Mouse (Mus musculus): Measurements from ENCODE around the gene Hoxa2. TPM values are rescaled to one million over a fixed set of nuclear protein-coding genes. Genes with fewer than 3 reads are reported as not detected.

The Hoxa2 gene
- total and polyA plus RNA-seq, 3 experiments, result 0.26 TPM; not detected in 2

- TF ChIP-seq CHD2 (IDR thresholded peaks at IDR 0.05; ENCODE audit: low read length) (no peak), MAZ (IDR thresholded peaks at IDR 0.05; ENCODE audit: low read depth, low read length) (no peak), JUN (IDR thresholded peaks at IDR 0.05; ENCODE audit: insufficient read depth, low read depth, low read length) (no peak), NRF1 (IDR thresholded peaks at IDR 0.05; ENCODE audit: low read depth, low read length) (0 out of 2 replicates have a peak, but pooled peaks have one; percentile 27), BHLHE40 (IDR thresholded peaks at IDR 0.05; ENCODE audit: low read depth, low read length) (0 out of 2 replicates have a peak, but pooled peaks have one; percentile 18), SMC3 (IDR thresholded peaks at IDR 0.05; ENCODE audit: low read depth, low read length) (peak; percentile 60), TBP (conservative IDR thresholded peaks at IDR 0.05; ENCODE audit: low read depth, low read length) (0 out of 2 replicates have a peak, but pooled peaks have one; percentile 27), ETS1 (conservative IDR thresholded peaks at IDR 0.05; ENCODE audit: low read depth, low read length) (no peak), POLR2A (IDR thresholded peaks at IDR 0.05; ENCODE audit: low read depth, low read length) (peak; percentile 55), JUND (conservative IDR thresholded peaks at IDR 0.05; ENCODE audit: low read depth, low read length) (no peak), E2F4 (IDR thresholded peaks at IDR 0.05; ENCODE audit: insufficient replicate concordance, low read depth, low read length) (no peak), HCFC1 (IDR thresholded peaks at IDR 0.05; ENCODE audit: low read depth, low read length) (peak; percentile 17; the same call in 1 of the 2 replicates), KAT2A (IDR thresholded peaks at IDR 0.05; ENCODE audit: insufficient replicate concordance, low read length) (no peak), MYC (IDR thresholded peaks at IDR 0.05; ENCODE audit: low read depth, low read length) (no peak), PAX5 (IDR thresholded peaks at IDR 0.05; ENCODE audit: low read length) (no peak), ELF1 (IDR thresholded peaks at IDR 0.05; ENCODE audit: low read depth, low read length) (0 out of 2 replicates have a peak, but pooled peaks have one; percentile 11)
Measured at GRCm38 (mm10) chr6:52211170-52211935, 46.7 kb upstream of the Hoxa2 start (continued).

DNA sequence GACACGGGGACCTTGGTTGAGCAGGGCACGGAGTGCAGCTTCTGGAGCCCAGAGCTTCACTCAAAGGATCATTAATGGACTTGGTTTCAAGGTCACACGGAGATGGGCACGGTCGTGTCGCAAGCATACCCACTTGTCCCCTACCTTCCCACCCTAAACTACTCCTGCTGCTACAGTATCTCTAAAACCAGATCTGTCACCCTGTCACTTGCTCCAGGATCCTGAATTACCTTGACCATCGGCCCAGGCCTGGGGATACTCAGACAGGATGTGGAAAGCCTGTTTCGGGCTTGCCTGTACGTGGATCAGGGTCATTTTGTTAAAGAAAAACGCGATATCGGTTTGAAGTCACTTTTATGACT is 45.0 kb upstream of the Hoxa2 start:
- no peak for TF ChIP-seq POLR2A (IDR thresholded peaks at IDR 0.05; ENCODE audit: low read depth, low read length)
- TF ChIP-seq TBP (conservative IDR thresholded peaks at IDR 0.05; ENCODE audit: low read depth, low read length), result no peak
- TF ChIP-seq UBTF (IDR thresholded peaks at IDR 0.05; ENCODE audit: low read depth, low read length), result no peak
- no peak for TF ChIP-seq ETS1 (conservative IDR thresholded peaks at IDR 0.05; ENCODE audit: low read depth, low read length)
- TF ChIP-seq TCF12 (IDR thresholded peaks at IDR 0.05; ENCODE audit: low read depth, low read length), result no peak
- no peak for TF ChIP-seq NRF1 (IDR thresholded peaks at IDR 0.05; ENCODE audit: low read depth, low read length)
- no peak for TF ChIP-seq ZKSCAN1 (IDR thresholded peaks at IDR 0.05; ENCODE audit: borderline replicate concordance, low read depth, low read length)
- TF ChIP-seq RCOR1 (conservative IDR thresholded peaks at IDR 0.05; ENCODE audit: low read depth, low read length), result no peak
- no peak for TF ChIP-seq USF2 (conservative IDR thresholded peaks at IDR 0.05; ENCODE audit: low read depth, low read length)
- DNase-seq (ENCODE audit: extremely low read depth), result no peak
- no peak overlapping the region for H3K4me2 ChIP-seq (ENCODE audit: insufficient read depth, low read depth, poor library complexity, severe bottlenecking)
- in situ Hi-C loops (cut with MboI; ENCODE audit: low pct_ligation_motif_present, low pct_unique_long_range_greater_than_20kb, low sequenced_read_pairs) (loop anchor here (10.0 to 25.0 kb wide), 2 partner anchors 197 to 345 kb away; partner anchors contain the start of gene Skap2), dilution Hi-C loops (cut with MboI; ENCODE audit: extremely low pct_ligation_motif_present, extremely low pct_unique_long_range_greater_than_20kb, low sequenced_read_pairs) (no loop called here)
- H3K79me2 ChIP-seq (replicated peaks; ENCODE audit: control insufficient read depth, extremely low read depth, insufficient read depth, poor library complexity, severe bottlenecking), result no peaks in the 10 kb centered on the region
- no peak overlapping the region for H3K4me3 ChIP-seq (replicated peaks in 1 of 3; ENCODE audit: low read depth in 2 of 3, low read length in 2 of 3, poor library complexity in 1 of 3)
- peaks cover 2% of the 10 kb centered on the region for H3K27me3 ChIP-seq (replicated peaks)
- H3K36me3 ChIP-seq (replicated peaks in 1 of 2; ENCODE audit: control insufficient read depth in 1 of 2, insufficient read depth in 1 of 2, low read length in 1 of 2), result peaks cover 17 to 32% of the 10 kb centered on the region in 2 experiments
- no peak overlapping the region for H3K27ac ChIP-seq (ENCODE audit: insufficient read depth, low read depth)
- H3K9ac ChIP-seq (ENCODE audit: insufficient read depth, low read depth), result no peak overlapping the region
- peaks cover 4 to 17% of the 10 kb centered on the region in 2 experiments; a peak in 2 of 4 replicates for H3K4me1 ChIP-seq (ENCODE audit: control insufficient read depth in 1 of 2, insufficient read depth in 2 of 2)
- H3K9me3 ChIP-seq (replicated peaks; ENCODE audit: low read length), result peaks cover 41% of the 10 kb centered on the region
